Mouse (Mus musculus): ENCODE measurements around the gene Sec24b. TPM values are rescaled to one million over a fixed set of nuclear protein-coding genes. Genes with fewer than 3 reads are reported as not detected.

Gene Sec24b
- polyA plus RNA-seq, 1 experiment from 2014 or later = 37.7 TPM

DNA sequence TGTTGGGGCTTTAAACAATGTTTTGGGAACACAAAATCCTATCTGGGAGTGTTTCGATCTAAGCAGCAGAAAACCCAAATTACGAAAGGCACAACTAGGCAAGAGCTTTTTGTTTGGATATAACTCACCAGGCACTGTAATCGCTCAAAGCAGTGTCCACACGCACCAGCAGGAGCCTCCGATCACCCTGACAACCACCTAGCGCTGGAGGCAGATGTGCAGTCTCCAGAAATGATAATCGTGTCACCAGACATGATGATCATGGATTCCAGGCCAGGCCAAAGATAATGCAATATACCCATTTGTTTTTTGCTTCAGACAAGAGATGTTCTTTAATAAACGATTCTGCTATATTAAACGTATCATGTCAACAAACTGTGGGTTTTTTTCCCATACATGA is 93.5 kb downstream of the Sec24b start:
- Histone ChIP-seq H3K27me3 (replicated peaks; ENCODE audit: low read depth, poor library complexity, severe bottlenecking) (peaks cover 63% of the 10 kb centered on the region), H3K4me1 (peaks cover 24% of the 10 kb centered on the region), H3K4me3 (no peak overlapping the region), H3K27ac (replicated peaks) (no peak overlapping the region), H3K9me3 (no peaks in the 10 kb centered on the region), H3K36me3 (replicated peaks) (no peaks in the 10 kb centered on the region)
- no peak for DNase-seq (ENCODE audit: low spot score)
- WGBS = 84% methylated on average over 9 of the region's 9 CpGs

DNA sequence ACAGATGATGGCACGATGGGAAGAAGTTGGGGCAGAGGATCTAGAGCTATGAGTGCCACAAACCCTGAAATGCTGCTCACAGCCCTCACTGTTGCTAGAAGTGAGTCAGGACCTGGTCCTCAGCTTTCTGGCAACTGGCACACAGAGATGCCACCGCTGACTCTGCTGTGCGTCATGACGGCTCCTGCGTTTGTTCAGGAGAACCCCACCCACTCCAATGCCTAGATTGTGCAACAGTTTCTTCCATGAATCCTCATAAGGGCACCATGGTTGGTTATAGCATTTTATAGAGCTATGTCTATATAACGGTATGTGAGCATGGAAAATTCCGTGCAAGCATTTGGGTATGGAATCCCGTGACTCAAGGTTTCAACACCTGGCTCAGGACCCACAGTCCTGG is 96.7 kb downstream of the Sec24b start:
- H3K27ac ChIP-seq (replicated peaks) = no peak overlapping the region
- WGBS = 94% methylated on average over 8 of the region's 8 CpGs
- no peaks in the 10 kb centered on the region for H3K36me3 ChIP-seq (replicated peaks)
- peaks cover 6% of the 10 kb centered on the region for H3K4me1 ChIP-seq
- H3K4me3 ChIP-seq = no peak overlapping the region
- peaks cover 36% of the 10 kb centered on the region for H3K27me3 ChIP-seq (replicated peaks; ENCODE audit: low read depth, poor library complexity, severe bottlenecking)
- DNase-seq (ENCODE audit: low spot score) = no peak
- H3K9me3 ChIP-seq = no peaks in the 10 kb centered on the region

DNA sequence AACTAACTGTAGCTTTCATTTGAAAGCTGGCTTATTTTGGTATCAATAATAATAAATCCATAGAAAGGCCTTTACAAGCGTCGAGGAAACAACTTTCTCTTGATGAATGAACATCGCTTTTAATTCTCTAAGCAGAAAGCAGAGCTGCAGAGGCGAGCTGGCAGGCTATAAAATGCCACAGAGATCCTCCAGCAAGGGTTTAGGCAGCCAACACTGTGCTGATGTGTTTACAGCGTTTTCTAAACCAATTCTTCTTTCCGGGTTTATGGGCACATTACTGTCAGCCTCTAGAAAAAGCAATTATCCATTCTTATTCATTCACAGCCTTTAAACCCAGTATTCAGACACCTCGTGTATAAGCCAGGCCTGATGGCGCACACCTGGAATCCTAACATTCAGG is 98.8 kb downstream of the Sec24b start:
- H3K36me3 ChIP-seq (replicated peaks) = no peaks in the 10 kb centered on the region
- no peaks in the 10 kb centered on the region for H3K4me1 ChIP-seq
- H3K9me3 ChIP-seq = no peaks in the 10 kb centered on the region
- 81% methylated on average over 8 of the region's 8 CpGs for WGBS
- H3K27me3 ChIP-seq (replicated peaks; ENCODE audit: low read depth, poor library complexity, severe bottlenecking) = peaks cover 14% of the 10 kb centered on the region
- DNase-seq (ENCODE audit: low spot score) = no peak
- no peak overlapping the region for H3K4me3 ChIP-seq
- no peak overlapping the region for H3K27ac ChIP-seq (replicated peaks)

DNA sequence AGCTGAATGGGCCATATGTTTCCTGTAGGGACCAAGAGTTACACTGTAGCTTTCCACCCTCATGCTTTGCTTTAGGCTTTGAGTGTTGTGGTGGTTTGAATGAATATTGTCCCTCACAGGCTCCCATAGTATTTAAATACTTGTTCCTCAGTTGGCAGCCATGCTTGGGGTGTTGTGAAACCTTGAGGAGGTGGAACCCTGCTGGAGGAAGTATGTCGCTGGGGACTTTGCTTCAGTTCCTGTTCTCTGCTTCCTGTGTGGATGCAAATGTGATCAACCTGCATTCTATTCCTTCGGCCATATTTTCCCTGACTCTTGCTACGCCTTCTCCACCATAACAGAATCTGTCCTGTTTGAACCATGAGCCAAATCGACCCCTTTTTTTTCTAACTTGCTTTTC is 108.1 kb downstream of the Sec24b start:
- H3K9me3 ChIP-seq = no peaks in the 10 kb centered on the region
- DNase-seq (ENCODE audit: low spot score) = no peak
- no peaks in the 10 kb centered on the region for H3K4me1 ChIP-seq
- no peaks in the 10 kb centered on the region for H3K27me3 ChIP-seq (replicated peaks; ENCODE audit: low read depth, poor library complexity, severe bottlenecking)
- H3K36me3 ChIP-seq (replicated peaks) = no peaks in the 10 kb centered on the region
- H3K4me3 ChIP-seq = no peak overlapping the region
- H3K27ac ChIP-seq (replicated peaks) = no peak overlapping the region
- WGBS = 84% methylated on average over 4 of the region's 4 CpGs

DNA sequence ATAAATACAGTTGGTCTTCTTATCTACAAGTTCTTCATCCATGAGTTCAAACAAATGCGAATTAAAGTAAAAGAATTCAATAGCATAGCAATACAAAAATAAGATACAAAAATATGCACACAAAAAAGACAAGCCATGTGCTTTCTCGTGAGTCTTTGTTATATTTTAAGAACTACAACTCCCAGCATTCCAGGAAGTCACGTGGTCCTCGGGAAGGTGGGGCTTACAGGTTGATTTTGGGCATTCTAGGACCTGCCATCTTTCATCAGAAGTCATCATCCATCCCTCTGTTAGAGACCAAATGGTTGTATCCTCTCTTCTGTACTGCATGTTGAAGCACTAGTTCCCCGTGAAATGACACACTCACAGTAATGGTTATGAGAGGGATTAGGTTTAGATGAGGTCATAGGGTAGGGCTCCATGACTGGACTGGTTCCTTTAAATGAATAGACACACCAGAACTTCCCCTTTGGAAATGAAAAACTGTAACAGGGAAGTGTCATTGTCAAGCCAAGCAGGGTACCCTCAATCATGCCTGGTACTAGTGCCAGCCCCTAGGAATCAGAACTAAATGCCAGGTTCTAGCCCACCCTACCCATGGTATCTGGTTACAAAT is 112.1 kb downstream of the Sec24b start:
- DNase-seq (ENCODE audit: low spot score) = no peak
- Histone ChIP-seq H3K36me3 (replicated peaks) (no peaks in the 10 kb centered on the region), H3K27me3 (replicated peaks; ENCODE audit: low read depth, poor library complexity, severe bottlenecking) (no peaks in the 10 kb centered on the region), H3K4me1 (no peaks in the 10 kb centered on the region), H3K4me3 (no peak overlapping the region), H3K27ac (replicated peaks) (no peak overlapping the region), H3K9me3 (no peaks in the 10 kb centered on the region)
- WGBS = 84% methylated on average over 5 of the region's 5 CpGs

DNA sequence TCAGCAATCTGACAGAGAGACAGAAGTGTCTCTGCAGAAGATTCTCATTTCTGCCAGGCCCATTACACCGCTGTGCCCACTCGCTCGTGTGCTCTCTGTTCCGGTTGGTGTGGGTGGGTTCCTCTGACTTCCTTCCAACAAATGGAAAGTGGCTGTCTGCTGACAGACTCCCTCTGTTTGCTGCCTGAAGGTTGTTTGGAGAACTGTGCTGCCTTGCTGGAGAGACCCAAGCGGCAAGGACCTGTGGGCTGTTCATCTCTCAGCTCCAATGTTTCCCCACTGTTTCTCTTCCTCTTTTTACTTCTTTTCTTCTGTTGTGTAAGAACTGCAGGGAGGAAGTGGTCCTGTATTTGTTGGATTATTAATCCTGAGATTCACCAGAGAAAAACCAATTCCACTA is 113.0 kb downstream of the Sec24b start:
- H3K4me1 ChIP-seq = no peaks in the 10 kb centered on the region
- no peak overlapping the region for H3K27ac ChIP-seq (replicated peaks)
- 89% methylated on average over 5 of the region's 5 CpGs for WGBS
- H3K4me3 ChIP-seq = no peak overlapping the region
- no peak for DNase-seq (ENCODE audit: low spot score)
- no peaks in the 10 kb centered on the region for H3K36me3 ChIP-seq (replicated peaks)
- no peaks in the 10 kb centered on the region for H3K9me3 ChIP-seq
- no peaks in the 10 kb centered on the region for H3K27me3 ChIP-seq (replicated peaks; ENCODE audit: low read depth, poor library complexity, severe bottlenecking)

DNA sequence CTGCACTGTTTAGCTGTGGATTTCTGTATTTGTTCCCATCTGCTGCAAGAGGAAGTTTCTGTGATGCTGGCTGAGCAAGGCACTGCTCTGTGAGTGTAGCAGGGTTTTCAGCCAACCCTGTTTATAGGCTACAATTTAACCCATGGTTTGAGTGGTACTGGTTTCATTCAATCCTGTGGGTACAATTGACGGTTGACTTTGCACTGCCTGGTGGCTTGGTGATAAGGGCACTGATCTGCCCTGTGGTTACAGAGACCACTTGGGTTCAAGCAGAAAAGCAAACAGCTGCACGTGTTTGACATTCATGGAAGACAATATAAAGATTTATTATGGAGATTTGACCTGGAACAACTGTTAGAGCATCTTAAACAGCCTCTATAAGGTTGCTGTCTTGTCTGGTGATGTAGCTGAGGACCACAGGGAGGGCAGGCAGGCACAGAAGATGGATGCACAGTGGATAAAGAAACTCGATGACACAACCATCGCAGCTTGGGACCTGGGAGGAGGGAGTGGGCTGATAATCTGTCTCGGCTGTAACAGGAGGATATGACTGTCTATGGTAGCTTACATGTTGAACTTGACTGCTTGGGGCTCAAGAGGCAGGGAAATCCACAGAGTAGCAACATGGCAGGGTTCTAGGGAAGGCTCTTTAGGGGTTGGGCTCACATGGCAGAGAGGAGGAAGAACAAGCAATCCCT is 115.0 kb downstream of the Sec24b start:
- H3K36me3 ChIP-seq (replicated peaks) = no peaks in the 10 kb centered on the region
- H3K27me3 ChIP-seq (replicated peaks; ENCODE audit: low read depth, poor library complexity, severe bottlenecking) = no peaks in the 10 kb centered on the region
- no peaks in the 10 kb centered on the region for H3K9me3 ChIP-seq
- WGBS = 78% methylated on average over 5 of the region's 5 CpGs
- no peak overlapping the region for H3K4me3 ChIP-seq
- no peak for DNase-seq (ENCODE audit: low spot score)
- H3K4me1 ChIP-seq = no peaks in the 10 kb centered on the region
- H3K27ac ChIP-seq (replicated peaks) = no peak overlapping the region

DNA sequence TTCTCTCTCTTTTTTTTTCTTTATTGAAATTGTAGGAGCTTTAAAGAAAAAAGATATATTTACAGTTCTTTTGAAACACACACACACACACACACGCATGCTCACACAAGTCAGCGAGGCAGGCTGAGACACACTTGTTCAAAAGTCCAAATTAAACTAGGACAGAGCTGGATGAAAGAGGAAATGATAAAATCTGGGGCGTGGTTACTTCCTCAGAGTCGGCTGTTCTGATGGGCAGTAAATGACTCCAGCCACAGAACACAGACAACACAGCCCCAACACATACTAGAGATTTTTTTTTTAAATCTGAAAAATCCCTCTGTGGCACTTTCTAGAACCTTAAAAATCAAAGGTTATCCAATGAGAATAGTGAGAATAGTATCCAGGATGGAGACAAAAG is 117.5 kb downstream of the Sec24b start:
- no peaks in the 10 kb centered on the region for H3K9me3 ChIP-seq
- H3K27ac ChIP-seq (replicated peaks) = no peak overlapping the region
- H3K4me3 ChIP-seq = no peak overlapping the region
- H3K36me3 ChIP-seq (replicated peaks) = no peaks in the 10 kb centered on the region
- no peaks in the 10 kb centered on the region for H3K27me3 ChIP-seq (replicated peaks; ENCODE audit: low read depth, poor library complexity, severe bottlenecking)
- no peak for DNase-seq (ENCODE audit: low spot score)
- H3K4me1 ChIP-seq = no peaks in the 10 kb centered on the region
- WGBS = 79% methylated on average over 4 of the region's 4 CpGs

DNA sequence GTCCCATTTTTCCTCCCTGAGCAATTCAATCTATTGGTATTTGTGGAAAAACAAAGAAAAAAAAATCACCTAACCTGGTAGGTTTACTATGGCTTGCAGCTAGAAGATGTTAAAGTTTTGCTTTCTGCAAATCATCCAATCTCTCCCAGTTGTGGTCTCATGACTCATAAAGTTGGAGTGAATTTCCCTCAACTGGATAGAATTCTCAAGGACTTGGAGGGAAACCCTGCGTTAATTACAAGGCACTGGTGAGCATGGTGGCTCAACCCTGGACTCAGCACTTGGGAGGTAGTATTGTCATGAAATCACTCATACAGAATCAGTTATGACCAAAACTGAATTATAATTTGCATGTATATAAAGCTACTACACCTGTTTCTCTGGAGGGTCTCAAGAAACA is 120.1 kb downstream of the Sec24b start:
- WGBS = 94% methylated on average over 1 of the region's 1 CpGs
- no peak overlapping the region for H3K27ac ChIP-seq (replicated peaks)

DNA sequence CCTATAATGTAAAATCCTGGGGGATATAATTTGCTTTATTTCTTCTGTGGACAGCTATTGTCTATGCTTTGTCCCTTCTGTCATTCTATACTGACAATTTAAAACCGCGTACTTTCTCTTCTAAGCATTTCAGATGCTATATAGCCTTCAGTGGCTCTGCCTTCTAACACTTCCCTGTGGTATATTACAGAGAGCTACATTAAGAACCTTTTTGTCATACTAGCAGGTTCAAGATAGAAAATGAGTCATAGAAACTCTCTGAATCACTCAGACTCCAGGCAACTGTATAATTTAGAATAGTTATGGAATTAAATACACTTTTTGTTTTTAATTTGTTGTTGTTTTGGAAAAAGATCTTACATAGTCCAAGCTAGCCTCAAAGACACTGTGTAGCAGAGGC is 120.6 kb downstream of the Sec24b start:
- no peak overlapping the region for H3K4me3 ChIP-seq
- DNase-seq (ENCODE audit: low spot score) = no peak
- H3K36me3 ChIP-seq (replicated peaks) = no peaks in the 10 kb centered on the region
- no peak overlapping the region for H3K27ac ChIP-seq (replicated peaks)
- H3K27me3 ChIP-seq (replicated peaks; ENCODE audit: low read depth, poor library complexity, severe bottlenecking) = no peaks in the 10 kb centered on the region
- 91% methylated on average over 2 of the region's 2 CpGs for WGBS
- no peaks in the 10 kb centered on the region for H3K9me3 ChIP-seq
- H3K4me1 ChIP-seq = peaks cover 7% of the 10 kb centered on the region

More for the DNA sequence above, 120.1 kb downstream of the Sec24b start:
- no peaks in the 10 kb centered on the region for H3K36me3 ChIP-seq (replicated peaks)
- no peaks in the 10 kb centered on the region for H3K27me3 ChIP-seq (replicated peaks; ENCODE audit: low read depth, poor library complexity, severe bottlenecking)
- H3K4me3 ChIP-seq = no peak overlapping the region
- no peaks in the 10 kb centered on the region for H3K9me3 ChIP-seq
- H3K4me1 ChIP-seq = peaks cover 7% of the 10 kb centered on the region
- no peak for DNase-seq (ENCODE audit: low spot score)

DNA sequence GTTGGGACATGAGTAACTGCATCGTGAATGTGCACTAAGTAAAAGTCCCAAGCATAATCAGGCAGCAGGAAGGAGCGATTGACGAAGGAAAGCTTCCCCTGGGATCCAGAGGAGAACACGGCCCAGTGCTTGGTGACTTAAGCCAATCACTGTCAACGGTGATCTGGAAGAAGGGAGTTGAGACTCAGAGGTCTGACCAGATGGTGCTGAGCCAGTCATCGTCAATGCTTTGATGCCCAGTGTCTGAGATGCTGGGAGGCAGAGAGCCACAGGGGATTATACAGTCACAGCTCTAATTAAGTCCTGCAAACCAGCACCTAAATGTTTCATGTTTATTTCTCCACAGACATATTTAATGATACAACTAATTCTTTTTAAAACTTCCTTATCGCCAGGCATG is 122.3 kb downstream of the Sec24b start:
- Histone ChIP-seq H3K9me3 (no peaks in the 10 kb centered on the region), H3K4me3 (no peak overlapping the region), H3K4me1 (peaks cover 7% of the 10 kb centered on the region), H3K27ac (replicated peaks) (no peak overlapping the region), H3K36me3 (replicated peaks) (no peaks in the 10 kb centered on the region), H3K27me3 (replicated peaks; ENCODE audit: low read depth, poor library complexity, severe bottlenecking) (no peaks in the 10 kb centered on the region)
- DNase-seq (ENCODE audit: low spot score) = no peak
- 61% methylated on average over 7 of the region's 7 CpGs for WGBS

DNA sequence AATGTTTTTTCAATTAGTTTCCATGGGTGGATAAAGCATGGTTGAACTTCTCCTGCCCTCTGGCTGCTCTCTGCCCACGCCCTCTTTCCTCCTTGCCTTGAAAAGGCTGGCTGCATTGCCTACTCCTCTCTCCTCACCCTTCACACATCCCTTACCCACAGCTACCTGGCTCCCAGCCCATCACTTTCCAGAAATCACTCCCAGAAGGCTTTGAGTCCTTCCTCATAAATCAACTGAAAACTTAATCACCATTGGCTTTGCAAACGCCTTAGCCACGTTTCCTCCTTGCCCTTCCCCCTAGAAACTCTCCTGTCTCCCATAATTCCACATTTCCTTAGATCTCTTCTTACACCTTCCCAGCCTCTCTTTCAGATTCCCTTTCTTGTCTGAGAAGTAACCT is 123.5 kb downstream of the Sec24b start:
- WGBS = 67% methylated on average over 3 of the region's 3 CpGs
- no peak for DNase-seq (ENCODE audit: low spot score)

DNA sequence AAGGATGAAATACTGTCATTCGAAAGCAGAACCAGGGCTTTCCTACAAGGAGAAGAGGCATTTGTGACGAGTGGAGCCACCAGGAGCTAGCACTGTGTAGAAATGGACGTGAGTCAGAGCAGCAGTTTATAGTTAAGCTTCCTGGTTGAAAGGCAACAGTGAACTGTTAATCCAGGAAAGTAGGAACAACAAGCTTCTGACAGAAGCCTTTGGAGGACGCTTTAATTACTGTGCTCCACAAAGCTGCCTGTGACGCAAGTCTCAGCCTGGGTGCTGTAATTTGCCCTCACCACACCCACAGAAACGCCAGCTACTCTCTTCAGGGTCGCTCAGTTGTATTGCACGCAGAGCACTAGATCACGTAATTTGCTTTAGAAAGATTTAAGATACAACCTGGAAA is 124.8 kb downstream of the Sec24b start:
- H3K36me3 ChIP-seq (replicated peaks) = no peaks in the 10 kb centered on the region
- H3K27me3 ChIP-seq (replicated peaks; ENCODE audit: low read depth, poor library complexity, severe bottlenecking) = no peaks in the 10 kb centered on the region
- H3K9me3 ChIP-seq = no peaks in the 10 kb centered on the region
- peaks cover 7% of the 10 kb centered on the region for H3K4me1 ChIP-seq
- H3K27ac ChIP-seq (replicated peaks) = no peak overlapping the region
- H3K4me3 ChIP-seq = no peak overlapping the region
- no peak for DNase-seq (ENCODE audit: low spot score)
- 58% methylated on average over 9 of the region's 9 CpGs for WGBS

More for the DNA sequence above, 123.5 kb downstream of the Sec24b start:
- Histone ChIP-seq H3K9me3 (no peaks in the 10 kb centered on the region), H3K36me3 (replicated peaks) (no peaks in the 10 kb centered on the region), H3K27me3 (replicated peaks; ENCODE audit: low read depth, poor library complexity, severe bottlenecking) (no peaks in the 10 kb centered on the region), H3K4me1 (peaks cover 7% of the 10 kb centered on the region), H3K4me3 (no peak overlapping the region), H3K27ac (replicated peaks) (no peak overlapping the region)

All from embryonic facial prominence, embryonic 10.5 days (tissue).